Mouse (Mus musculus) erythroblast, embryonic 14.5 days (primary cell): ENCODE results near the gene Nrxn2.

Experiments
- GATA1 ChIP-seq: IDR thresholded peaks from 2 replicates; pipeline ENCODE4 v1.6.1; 2012; ENCODE audit warnings: low read length, inconsistent platforms, mixed read lengths
- TAL1 ChIP-seq: IDR thresholded peaks from 3 replicates; pipeline ENCODE4 v1.6.1; 2012; ENCODE audit warnings: low read length, inconsistent platforms, mixed read lengths

- TF ChIP-seq GATA1 = no peak
- TF ChIP-seq TAL1 = no peak
These were observed 106.5 kb downstream of the Nrxn2 start for GRCm38 (mm10) chr19:6525023-6525422.
